Mouse (Mus musculus) liver (tissue): ENCODE measurements around the gene Olfr978.
"Not testable (repeated sequence)": the region's sequence is repeated elsewhere in the genome, so short reads cannot be mapped to it uniquely, and the experiment has no call there.

Experiments used
- DNase-seq: peaks from one replicate; pipeline ENCODE4 v3.0.0-alpha.2; 2020; ENCODE audit warnings: mixed read lengths

Gene Olfr978

GRCm38 (mm10) chr9:39991813-39992212, at the start of gene Olfr978:
Gene Olfr978, plus strand, starts transcription at chr9:39992113.
- DNase-seq: no peak

- DNase-seq: no peak
These were observed 40.0 kb upstream of the Olfr978 start, which contains the start of gene Olfr975 for GRCm38 (mm10) chr9:39951946-39952345. Gene Olfr975, minus strand, starts transcription at chr9:39952046.

DNA sequence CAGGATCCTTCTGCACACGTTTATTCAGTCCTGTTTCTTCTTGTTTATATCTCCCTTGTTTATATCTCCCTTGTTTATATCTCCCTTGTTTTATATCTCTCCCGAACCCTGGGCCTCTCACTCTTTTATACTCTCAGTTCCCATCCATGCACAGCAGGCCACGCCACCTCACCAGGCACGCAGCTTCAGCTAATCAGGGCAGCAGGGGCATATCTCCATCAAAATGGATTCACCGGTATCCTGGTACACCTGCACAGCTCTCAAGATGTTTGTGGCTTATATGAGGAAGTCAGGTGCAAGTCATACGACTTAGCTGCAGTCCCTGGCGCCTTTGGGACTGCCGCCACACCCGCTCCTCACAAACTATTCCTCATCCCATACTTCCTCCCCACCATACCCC, 30.9 kb upstream of the Olfr978 start, which contains the start of gene Olfr976:
TSS of gene Olfr976 (minus strand) at position 101 of the 400 bp plus-strand sequence.
- DNase-seq: not testable (repeated sequence)

DNA sequence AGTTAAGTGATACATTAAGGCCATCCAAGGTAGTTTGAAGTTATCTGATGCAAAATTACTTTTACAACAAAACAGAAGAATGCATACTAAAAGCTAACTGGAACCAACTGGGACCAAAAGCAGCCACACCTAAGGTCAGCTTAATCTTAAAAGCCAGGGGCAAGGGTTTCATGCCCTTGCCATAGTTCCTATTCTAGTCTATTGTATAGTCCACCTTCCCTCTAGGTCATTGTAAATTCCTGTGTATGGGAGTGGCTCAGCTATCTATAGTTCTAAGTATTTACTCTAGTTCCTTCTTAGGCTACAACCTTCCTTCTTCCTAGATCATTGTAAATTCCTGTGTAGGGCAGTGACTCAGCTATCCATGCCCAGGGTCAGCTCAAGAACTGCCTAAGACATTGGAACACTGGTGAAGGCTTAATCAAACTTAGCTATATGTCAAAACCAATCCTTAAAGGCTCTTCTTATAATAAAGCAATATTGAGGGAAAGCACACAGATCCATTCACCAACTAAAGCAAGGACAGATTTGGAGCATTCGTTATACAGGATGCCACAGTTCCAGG, 15.2 kb upstream of the Olfr978 start:
- not testable (repeated sequence) for DNase-seq

DNA sequence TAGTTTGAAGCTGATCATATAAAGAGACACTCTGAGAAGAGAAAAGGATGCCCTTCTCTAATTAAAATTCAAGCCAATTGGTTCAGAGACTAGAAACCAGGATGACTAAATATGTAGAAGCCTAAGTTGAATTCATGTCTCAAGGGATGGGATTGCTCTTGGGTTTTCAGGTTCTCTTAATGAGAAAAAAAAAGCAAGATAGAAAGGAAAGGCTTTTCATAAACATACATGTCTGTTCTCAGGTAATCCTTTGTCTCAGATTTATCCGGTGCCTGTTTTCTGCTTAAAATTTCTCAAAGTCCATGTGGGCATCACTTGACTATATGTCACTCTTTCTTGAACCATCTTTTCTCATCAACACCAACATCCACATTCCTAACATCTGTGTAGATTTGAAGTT, 11.5 kb downstream of the Olfr978 start, which contains the start of gene Olfr979:
TSS of gene Olfr979 (minus strand) at position 101 of the 400 bp plus-strand sequence.
- DNase-seq: no peak

DNA sequence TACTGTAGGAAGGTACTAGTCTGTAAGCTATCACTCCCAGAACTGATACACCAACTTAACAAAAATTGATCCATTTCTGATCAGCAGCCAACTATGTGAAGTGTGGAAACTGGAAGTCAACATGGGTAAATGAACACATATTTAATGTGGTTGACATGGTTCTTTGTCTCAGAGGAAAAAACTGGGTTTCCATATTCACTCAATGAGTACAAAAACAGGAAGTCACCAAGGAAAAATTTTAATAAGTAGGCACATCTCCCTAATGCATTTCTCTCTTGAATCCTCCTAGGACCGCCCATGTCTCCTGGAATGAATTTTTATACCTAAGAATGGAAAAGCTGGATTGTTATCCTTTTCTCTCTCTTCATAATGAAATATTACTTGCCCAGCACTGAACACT, 17.6 kb downstream of the Olfr978 start, which contains the start of gene Olfr980:
TSS of gene Olfr980 (minus strand) at position 101 of the 400 bp plus-strand sequence.
- no peak for DNase-seq

- DNase-seq: no peak
These were observed 29.3 kb downstream of the Olfr978 start, which contains the start of gene Olfr981 for GRCm38 (mm10) chr9:40021164-40021563. Gene Olfr981, plus strand, starts transcription at chr9:40021464.
